Mouse (Mus musculus) adrenal gland, postnatal 25 days (tissue): ENCODE results near the gene Bsn. TPM values are rescaled to one million over a fixed set of nuclear protein-coding genes. Genes with fewer than 3 reads are reported as not detected.

Experiments used
- DNase-seq: peaks from one replicate; pipeline ENCODE4 v3.0.0; 2021; ENCODE audit warnings: mixed read lengths
- total RNA-seq: library from RNA; stranded (reverse); gene quantifications from 2 replicates; pipeline ENCODE4 v1.2.3, GENCODE M21; 2021

Gene Bsn
- total RNA-seq, 1 experiment from 2014 or later, result 10.0 TPM

GRCm38 (mm10) chr9:108090611-108091120, 99.5 kb downstream of the Bsn start:
- DNase-seq, result no peak

- no peak for DNase-seq
Measured at GRCm38 (mm10) chr9:108085261-108085660, 104.9 kb downstream of the Bsn start.

- DNase-seq, result no peak
Measured at GRCm38 (mm10) chr9:108083561-108083960, 106.6 kb downstream of the Bsn start.

- no peak for DNase-seq
Measured at GRCm38 (mm10) chr9:108082988-108083431, 107.2 kb downstream of the Bsn start, which contains the start of gene Rnf123. TSS of gene Rnf123 (minus strand) at chr9:108083346.

- DNase-seq, result no peak
Measured at GRCm38 (mm10) chr9:108082549-108082948, 107.6 kb downstream of the Bsn start.

- no peak for DNase-seq
Measured at GRCm38 (mm10) chr9:108080168-108080567, 110.0 kb downstream of the Bsn start, which contains the start of gene Mst1. TSS of gene Mst1 (plus strand) at chr9:108080436.

GRCm38 (mm10) chr9:108073141-108073930, 116.8 kb downstream of the Bsn start:
- no peak for DNase-seq

GRCm38 (mm10) chr9:108072481-108072924, 117.7 kb downstream of the Bsn start:
- no peak for DNase-seq

GRCm38 (mm10) chr9:108071801-108072200, 118.4 kb downstream of the Bsn start:
- DNase-seq, result no peak

GRCm38 (mm10) chr9:108069529-108069928, 120.7 kb downstream of the Bsn start:
- DNase-seq, result no peak

GRCm38 (mm10) chr9:108069007-108069406, 121.2 kb downstream of the Bsn start:
- DNase-seq, result no peak

GRCm38 (mm10) chr9:108067900-108068299, 122.3 kb downstream of the Bsn start:
- DNase-seq, result peak; percentile 71

- no peak for DNase-seq
Measured at GRCm38 (mm10) chr9:108067199-108067598, 123.0 kb downstream of the Bsn start.

- peak; percentile 58 for DNase-seq
Measured at GRCm38 (mm10) chr9:108065491-108066011, 124.6 kb downstream of the Bsn start.

- DNase-seq, result no peak
Measured at GRCm38 (mm10) chr9:108063361-108063760, 126.8 kb downstream of the Bsn start.

- no peak for DNase-seq
Measured at GRCm38 (mm10) chr9:108062142-108062541, 128.0 kb downstream of the Bsn start.

- no peak for DNase-seq
Measured at GRCm38 (mm10) chr9:108058291-108058690, 131.9 kb downstream of the Bsn start.

GRCm38 (mm10) chr9:108057262-108057562, 133.0 kb downstream of the Bsn start:
- DNase-seq, result peak; percentile 59

GRCm38 (mm10) chr9:108056361-108057261, 133.6 kb downstream of the Bsn start:
- DNase-seq, result no peak

- no peak for DNase-seq
Measured at GRCm38 (mm10) chr9:108055661-108056237, 134.4 kb downstream of the Bsn start.

GRCm38 (mm10) chr9:108055061-108055460, 135.1 kb downstream of the Bsn start:
- DNase-seq, result no peak
